Mouse (Mus musculus) brain, embryonic 14.5 days (tissue): ENCODE results near the gene Spag9.

Experiments used
- CTCF ChIP-seq: fragments of 200-500 bp; IDR thresholded peaks from 2 replicates; pipeline ENCODE4 v1.5.1; 2012; ENCODE audit warnings: inconsistent platforms, mild to moderate bottlenecking, moderate library complexity, borderline replicate concordance; ENCODE audit not compliant: insufficient read depth, insufficient read length; ENCODE audit errors: extremely low read depth
- POLR2A ChIP-seq: fragments of 200-500 bp; IDR thresholded peaks from 2 replicates; pipeline ENCODE4 v1.6.1; 2012; ENCODE audit warnings: mild to moderate bottlenecking, inconsistent platforms, borderline replicate concordance; ENCODE audit not compliant: poor library complexity, insufficient read depth, insufficient read length, severe bottlenecking; ENCODE audit errors: extremely low read depth

- TF ChIP-seq CTCF (no peak), POLR2A (no peak)
These were observed 9.6 kb upstream of the Spag9 start for GRCm38 (mm10) chr11:93986298-93986697.
